Mouse (Mus musculus): ENCODE measurements around the gene Shroom3. TPM values are rescaled to one million over a fixed set of nuclear protein-coding genes. Genes with fewer than 3 reads are reported as not detected.

Shroom3 gene
- total and polyA plus RNA-seq, 3 experiments, result not detected

- H3K27me3 ChIP-seq (ENCODE audit: control insufficient read depth in 1 of 2, insufficient read depth in 2 of 2, low read length in 2 of 2), result no peaks in the 10 kb centered on the region
- no peaks in the 10 kb centered on the region for H3K36me3 ChIP-seq (ENCODE audit: control insufficient read depth in 1 of 2, insufficient read depth in 2 of 2, low read length in 2 of 2)
- no peak overlapping the region for H3K27ac ChIP-seq (ENCODE audit: control insufficient read depth, low read depth, low read length)
- no peak overlapping the region for H3K9ac ChIP-seq (ENCODE audit: control insufficient read depth, low read depth, low read length, poor library complexity, severe bottlenecking)
- TF ChIP-seq MAFK (IDR thresholded peaks at IDR 0.05; ENCODE audit: borderline replicate concordance, low read depth, low read length), result no peak
- no peak for TF ChIP-seq POLR2A (IDR thresholded peaks at IDR 0.05; ENCODE audit: control insufficient read depth in 1 of 2, insufficient read depth in 1 of 2, low read depth in 1 of 2, low read length in 2 of 2, poor library complexity in 1 of 2)
- TF ChIP-seq SMC3 (IDR thresholded peaks at IDR 0.05; ENCODE audit: low read depth, low read length), result no peak
- H3K4me1 ChIP-seq (ENCODE audit: control insufficient read depth in 1 of 2, insufficient read depth in 2 of 2, low read length in 2 of 2), result no peaks in the 10 kb centered on the region
- H3K79me2 ChIP-seq (ENCODE audit: control insufficient read depth, insufficient read depth, low read length, poor library complexity), result no peaks in the 10 kb centered on the region
- H3K9me3 ChIP-seq (replicated peaks; ENCODE audit: insufficient read depth, low read length), result no peaks in the 10 kb centered on the region
- no peak overlapping the region for H3K4me3 ChIP-seq (ENCODE audit: control insufficient read depth in 1 of 2, insufficient read depth in 1 of 2, low read depth in 2 of 2, low read length in 2 of 2)
- no peak for DNase-seq (ENCODE audit: low read depth, low spot score)
These were observed 11.2 kb downstream of the Shroom3 start for GRCm38 (mm10) chr5:92694316-92694995.

GRCm38 (mm10) chr5:92698131-92698836 lies 15.0 kb downstream of the Shroom3 start:
- DNase-seq (ENCODE audit: low read depth, low spot score), result no peak
- TF ChIP-seq CTCF (IDR thresholded peaks at IDR 0.05 in 2 of 3, conservative IDR thresholded peaks at IDR 0.05 in 1 of 3; ENCODE audit: control insufficient read depth in 1 of 3, insufficient read depth in 1 of 3, low read depth in 2 of 3, low read length in 3 of 3, poor library complexity in 1 of 3, severe bottlenecking in 1 of 3), result no peak
- no peak for TF ChIP-seq CHD2 (IDR thresholded peaks at IDR 0.05; ENCODE audit: low read length)
- no peak for TF ChIP-seq POLR2A (IDR thresholded peaks at IDR 0.05; ENCODE audit: control insufficient read depth in 1 of 2, insufficient read depth in 1 of 2, low read depth in 1 of 2, low read length in 2 of 2, poor library complexity in 1 of 2)
- no peak for TF ChIP-seq MXI1 (IDR thresholded peaks at IDR 0.05; ENCODE audit: low read depth, low read length)
- no peak for TF ChIP-seq ZNF384 (IDR thresholded peaks at IDR 0.05; ENCODE audit: low read depth, low read length)
- no peak for TF ChIP-seq GABPA (IDR thresholded peaks at IDR 0.05; ENCODE audit: low read depth, low read length)
- no peak for TF ChIP-seq TCF12 (IDR thresholded peaks at IDR 0.05; ENCODE audit: low read depth, low read length)
- Histone ChIP-seq H3K79me2 (ENCODE audit: control insufficient read depth, insufficient read depth, low read length, poor library complexity) (no peaks in the 10 kb centered on the region), H3K4me1 (ENCODE audit: control insufficient read depth in 1 of 2, insufficient read depth in 2 of 2, low read length in 2 of 2) (no peaks in the 10 kb centered on the region), H3K36me3 (ENCODE audit: control insufficient read depth in 1 of 2, insufficient read depth in 2 of 2, low read length in 2 of 2) (no peaks in the 10 kb centered on the region), H3K9ac (ENCODE audit: control insufficient read depth, low read depth, low read length, poor library complexity, severe bottlenecking) (no peak overlapping the region), H3K9me3 (replicated peaks; ENCODE audit: insufficient read depth, low read length) (no peaks in the 10 kb centered on the region), H3K4me3 (ENCODE audit: control insufficient read depth in 1 of 2, insufficient read depth in 1 of 2, low read depth in 2 of 2, low read length in 2 of 2) (no peak overlapping the region), H3K27ac (ENCODE audit: control insufficient read depth, low read depth, low read length) (no peak overlapping the region), H3K27me3 (ENCODE audit: control insufficient read depth in 1 of 2, insufficient read depth in 2 of 2, low read length in 2 of 2) (no peaks in the 10 kb centered on the region)

GRCm38 (mm10) chr5:92698837-92699529 lies 15.7 kb downstream of the Shroom3 start:
- no peak overlapping the region for H3K9ac ChIP-seq (ENCODE audit: control insufficient read depth, low read depth, low read length, poor library complexity, severe bottlenecking)
- H3K4me3 ChIP-seq (ENCODE audit: control insufficient read depth in 1 of 2, insufficient read depth in 1 of 2, low read depth in 2 of 2, low read length in 2 of 2), result no peak overlapping the region
- H3K27ac ChIP-seq (ENCODE audit: control insufficient read depth, low read depth, low read length), result no peak overlapping the region
- H3K9me3 ChIP-seq (replicated peaks; ENCODE audit: insufficient read depth, low read length), result no peaks in the 10 kb centered on the region
- TF ChIP-seq POLR2AphosphoS5 (IDR thresholded peaks at IDR 0.05; ENCODE audit: borderline replicate concordance, low read depth, low read length) (no peak), TBP (IDR thresholded peaks at IDR 0.05; ENCODE audit: low read depth, low read length) (no peak), RCOR1 (IDR thresholded peaks at IDR 0.05; ENCODE audit: low read depth, low read length) (no peak), E2F4 (IDR thresholded peaks at IDR 0.05; ENCODE audit: borderline replicate concordance, low read depth, low read length) (no peak), ZNF384 (IDR thresholded peaks at IDR 0.05; ENCODE audit: low read depth, low read length) (no peak), GABPA (IDR thresholded peaks at IDR 0.05; ENCODE audit: low read depth, low read length) (no peak)
- no peak for DNase-seq (ENCODE audit: low read depth, low spot score)
- no peaks in the 10 kb centered on the region for H3K36me3 ChIP-seq (ENCODE audit: control insufficient read depth in 1 of 2, insufficient read depth in 2 of 2, low read length in 2 of 2)
- H3K79me2 ChIP-seq (ENCODE audit: control insufficient read depth, insufficient read depth, low read length, poor library complexity), result no peaks in the 10 kb centered on the region
- no peaks in the 10 kb centered on the region for H3K27me3 ChIP-seq (ENCODE audit: control insufficient read depth in 1 of 2, insufficient read depth in 2 of 2, low read length in 2 of 2)
- no peaks in the 10 kb centered on the region for H3K4me1 ChIP-seq (ENCODE audit: control insufficient read depth in 1 of 2, insufficient read depth in 2 of 2, low read length in 2 of 2)
